Mouse (Mus musculus): ENCODE data around the gene Efemp1. TPM values are rescaled to one million over a fixed set of nuclear protein-coding genes. Genes with fewer than 3 reads are reported as not detected.
A peak's percentile ranks its signal among the peaks of the same experiment; 100 is the strongest.

Gene Efemp1
- 4.6 and 6.0 TPM in 2 replicates for polyA plus RNA-seq (2012; rRNA removed)

GRCm38 (mm10) chr11:28853102-28853800 lies at the start of gene Efemp1:
Gene Efemp1, plus strand, starts transcription at chr11:28853204.
- peak; percentile 41 for DNase-seq (ENCODE audit: low read depth)
- no peak for TF ChIP-seq CTCF (IDR thresholded peaks at IDR 0.05; ENCODE audit: borderline replicate concordance, extremely low read depth, insufficient read depth, insufficient read length)

- peak; percentile 69 for DNase-seq (ENCODE audit: low read depth)
- TF ChIP-seq POLR2A (IDR thresholded peaks at IDR 0.05; ENCODE audit: borderline replicate concordance, extremely low read depth, insufficient read depth, insufficient read length, poor library complexity, severe bottlenecking) (no peak), CTCF (IDR thresholded peaks at IDR 0.05; ENCODE audit: borderline replicate concordance, extremely low read depth, insufficient read depth, insufficient read length) (peak; percentile 49; the same call in 1 of the 2 replicates)
Observed at GRCm38 (mm10) chr11:28808685-28809084, 44.3 kb upstream of the Efemp1 start.

DNA sequence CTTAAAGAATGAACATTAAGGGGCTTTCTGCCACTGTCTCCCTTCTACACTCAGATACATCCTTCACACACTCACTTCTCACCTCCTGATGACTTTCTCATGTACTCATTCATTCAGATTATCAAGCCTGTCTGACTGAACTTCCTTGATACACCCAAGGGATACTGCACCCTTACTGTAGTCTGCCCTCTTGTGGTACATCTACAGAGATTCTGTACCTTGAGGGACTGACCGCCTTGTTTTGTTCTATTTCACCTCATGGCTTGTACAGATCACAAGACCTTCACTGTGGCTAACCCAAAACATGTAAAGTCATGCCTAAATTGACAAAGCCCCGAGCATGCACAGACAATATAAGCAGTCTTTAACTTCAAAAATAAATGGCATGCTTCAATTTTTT lies 41.1 kb upstream of the Efemp1 start:
- TF ChIP-seq POLR2A (IDR thresholded peaks at IDR 0.05; ENCODE audit: borderline replicate concordance, extremely low read depth, insufficient read depth, insufficient read length, poor library complexity, severe bottlenecking) (no peak), CTCF (IDR thresholded peaks at IDR 0.05; ENCODE audit: borderline replicate concordance, extremely low read depth, insufficient read depth, insufficient read length) (peak; percentile 8; the same call in 1 of the 2 replicates)
- DNase-seq (ENCODE audit: low read depth), result no peak

DNA sequence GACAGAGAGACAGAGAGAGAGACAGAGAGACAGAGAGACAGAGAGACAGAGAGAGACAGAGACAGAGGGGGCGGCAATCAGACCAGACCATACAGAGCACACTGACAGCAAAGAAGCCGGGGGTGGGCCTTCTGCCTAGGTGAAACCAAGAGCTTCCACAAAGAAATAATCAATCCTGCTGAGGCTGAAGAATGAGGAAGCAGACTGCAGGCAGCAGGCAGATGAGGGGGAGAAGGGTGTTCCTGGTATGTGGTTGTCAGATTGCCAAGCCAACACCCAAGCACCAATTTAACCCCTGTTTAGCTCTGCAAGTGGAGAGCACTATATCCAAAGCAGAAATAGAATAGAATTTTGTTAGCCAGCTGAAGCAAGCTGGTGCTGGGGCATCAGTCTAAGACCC lies 40.4 kb upstream of the Efemp1 start:
- TF ChIP-seq POLR2A (IDR thresholded peaks at IDR 0.05; ENCODE audit: borderline replicate concordance, extremely low read depth, insufficient read depth, insufficient read length, poor library complexity, severe bottlenecking) (no peak), CTCF (IDR thresholded peaks at IDR 0.05; ENCODE audit: borderline replicate concordance, extremely low read depth, insufficient read depth, insufficient read length) (no peak)
- no peak for DNase-seq (ENCODE audit: low read depth)

DNA sequence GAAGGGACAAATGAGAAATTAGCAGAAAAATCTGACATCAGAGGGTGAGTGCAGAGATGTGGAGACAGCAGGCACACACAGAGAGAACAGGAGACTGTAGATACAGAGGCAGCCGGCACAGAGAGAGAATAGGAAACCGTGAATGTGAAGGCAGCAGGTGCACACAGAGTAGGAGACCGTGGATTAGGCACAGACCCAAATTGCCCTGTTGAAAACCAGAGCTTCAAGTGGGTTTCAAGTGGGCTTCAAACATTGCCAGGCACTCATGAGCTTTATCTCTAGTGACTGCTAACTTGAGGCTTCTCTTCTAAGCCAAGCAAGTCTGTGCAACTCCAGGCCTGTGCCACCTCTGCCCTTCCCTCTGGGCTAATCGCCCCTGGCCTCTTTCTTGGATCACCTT lies 35.6 kb upstream of the Efemp1 start:
- no peak for TF ChIP-seq POLR2A (IDR thresholded peaks at IDR 0.05; ENCODE audit: borderline replicate concordance, extremely low read depth, insufficient read depth, insufficient read length, poor library complexity, severe bottlenecking)
- TF ChIP-seq CTCF (IDR thresholded peaks at IDR 0.05; ENCODE audit: borderline replicate concordance, extremely low read depth, insufficient read depth, insufficient read length), result no peak
- peak; percentile 33 for DNase-seq (ENCODE audit: low read depth)

GRCm38 (mm10) chr11:28826950-28827349 lies 26.1 kb upstream of the Efemp1 start:
- TF ChIP-seq CTCF (IDR thresholded peaks at IDR 0.05; ENCODE audit: borderline replicate concordance, extremely low read depth, insufficient read depth, insufficient read length) (no peak), POLR2A (IDR thresholded peaks at IDR 0.05; ENCODE audit: borderline replicate concordance, extremely low read depth, insufficient read depth, insufficient read length, poor library complexity, severe bottlenecking) (no peak)
- no peak for DNase-seq (ENCODE audit: low read depth)

GRCm38 (mm10) chr11:28833809-28834208 lies 19.2 kb upstream of the Efemp1 start:
- DNase-seq (ENCODE audit: low read depth), result peak; percentile 12
- TF ChIP-seq CTCF (IDR thresholded peaks at IDR 0.05; ENCODE audit: borderline replicate concordance, extremely low read depth, insufficient read depth, insufficient read length), result no peak

DNA sequence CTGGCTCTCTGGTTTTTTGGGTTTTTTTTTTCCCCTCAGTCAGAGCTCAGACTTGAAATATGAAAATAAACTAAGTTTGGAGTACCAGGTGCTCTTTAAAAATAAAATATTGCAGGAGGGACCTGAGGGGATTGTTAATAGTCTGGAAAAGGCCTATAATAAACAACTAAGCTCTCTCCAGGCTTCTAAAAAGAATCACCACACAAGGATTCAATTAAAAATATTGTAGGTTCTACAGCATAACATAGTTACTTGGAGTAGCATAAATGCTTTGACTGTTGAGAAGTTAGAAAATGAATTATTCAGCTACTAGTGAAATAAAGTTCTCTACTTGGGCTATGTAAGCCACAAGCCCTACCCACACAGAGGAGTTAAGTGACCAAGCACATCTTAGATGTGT lies 17.9 kb upstream of the Efemp1 start:
- no peak for TF ChIP-seq CTCF (IDR thresholded peaks at IDR 0.05; ENCODE audit: borderline replicate concordance, extremely low read depth, insufficient read depth, insufficient read length)
- no peak for TF ChIP-seq POLR2A (IDR thresholded peaks at IDR 0.05; ENCODE audit: borderline replicate concordance, extremely low read depth, insufficient read depth, insufficient read length, poor library complexity, severe bottlenecking)
- no peak for DNase-seq (ENCODE audit: low read depth)

DNA sequence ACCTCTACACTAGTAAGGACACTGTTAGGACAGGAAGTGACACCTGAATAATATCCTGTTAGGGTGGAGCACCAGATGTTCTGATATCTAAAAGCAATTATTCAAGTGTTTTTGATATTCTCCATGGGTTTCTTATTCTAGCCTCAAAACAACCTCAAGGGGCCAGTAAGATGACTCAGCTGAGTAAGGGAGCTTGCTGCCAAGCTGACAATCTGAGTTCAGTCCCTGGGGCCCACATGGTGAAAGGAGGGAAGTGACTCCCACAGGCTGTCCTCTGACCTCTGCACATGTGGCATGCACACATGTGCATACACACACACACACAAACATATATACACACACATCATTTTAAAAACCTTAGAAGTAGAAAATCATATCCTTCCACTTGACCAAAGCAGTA lies 3.2 kb upstream of the Efemp1 start:
- TF ChIP-seq POLR2A (IDR thresholded peaks at IDR 0.05; ENCODE audit: borderline replicate concordance, extremely low read depth, insufficient read depth, insufficient read length, poor library complexity, severe bottlenecking), result no peak
- no peak for TF ChIP-seq CTCF (IDR thresholded peaks at IDR 0.05; ENCODE audit: borderline replicate concordance, extremely low read depth, insufficient read depth, insufficient read length)
- DNase-seq (ENCODE audit: low read depth), result no peak

DNA sequence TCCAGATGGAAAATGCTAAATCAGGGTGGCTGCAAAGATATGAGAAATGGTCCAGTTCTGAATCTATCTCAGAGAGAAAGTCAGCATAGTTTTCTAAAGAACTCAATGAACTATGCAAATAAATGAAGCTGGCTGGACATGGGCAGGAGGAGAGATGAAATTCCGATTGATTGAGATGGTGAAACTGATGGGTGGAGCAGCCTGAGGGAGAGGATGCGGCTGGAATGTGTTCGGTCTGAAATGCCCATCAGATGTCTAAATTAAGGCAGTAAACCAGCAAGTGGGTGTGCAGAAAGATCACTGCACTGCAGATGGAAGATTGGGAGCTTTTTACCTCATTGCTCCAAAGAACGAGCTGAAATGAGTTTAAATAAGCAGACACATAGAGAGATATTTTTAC lies 1.4 kb upstream of the Efemp1 start:
- no peak for TF ChIP-seq POLR2A (IDR thresholded peaks at IDR 0.05; ENCODE audit: borderline replicate concordance, extremely low read depth, insufficient read depth, insufficient read length, poor library complexity, severe bottlenecking)
- TF ChIP-seq CTCF (IDR thresholded peaks at IDR 0.05; ENCODE audit: borderline replicate concordance, extremely low read depth, insufficient read depth, insufficient read length), result no peak
- DNase-seq (ENCODE audit: low read depth), result no peak

GRCm38 (mm10) chr11:28852361-28852919 lies 564 bp upstream of the Efemp1 start:
- DNase-seq (ENCODE audit: low read depth), result no peak

GRCm38 (mm10) chr11:28859125-28859524 lies 6.1 kb downstream of the Efemp1 start:
- no peak for TF ChIP-seq CTCF (IDR thresholded peaks at IDR 0.05; ENCODE audit: borderline replicate concordance, extremely low read depth, insufficient read depth, insufficient read length)
- no peak for TF ChIP-seq POLR2A (IDR thresholded peaks at IDR 0.05; ENCODE audit: borderline replicate concordance, extremely low read depth, insufficient read depth, insufficient read length, poor library complexity, severe bottlenecking)
- no peak for DNase-seq (ENCODE audit: low read depth)

More at GRCm38 (mm10) chr11:28852361-28852919, 564 bp upstream of the Efemp1 start:
- TF ChIP-seq CTCF (IDR thresholded peaks at IDR 0.05; ENCODE audit: borderline replicate concordance, extremely low read depth, insufficient read depth, insufficient read length) (no peak), POLR2A (IDR thresholded peaks at IDR 0.05; ENCODE audit: borderline replicate concordance, extremely low read depth, insufficient read depth, insufficient read length, poor library complexity, severe bottlenecking) (no peak)
